Mouse (Mus musculus): ENCODE data around the gene Sh2d7. TPM values are rescaled to one million over a fixed set of nuclear protein-coding genes. Genes with fewer than 3 reads are reported as not detected.
"Not testable (repeated sequence)": the region's sequence is repeated elsewhere in the genome, so short reads cannot be mapped to it uniquely, and the experiment has no call there.

Gene Sh2d7
- total RNA-seq, 1 experiment from 2014 or later, result 2.4 TPM

- no peak for ATAC-seq (replicated peaks; ENCODE audit: insufficient number of reproducible peaks, low FRiP score, low TSS enrichment, poor library complexity, severe bottlenecking)
Observed at GRCm38 (mm10) chr9:54538244-54538643, 540 bp upstream of the Sh2d7 start.

DNA sequence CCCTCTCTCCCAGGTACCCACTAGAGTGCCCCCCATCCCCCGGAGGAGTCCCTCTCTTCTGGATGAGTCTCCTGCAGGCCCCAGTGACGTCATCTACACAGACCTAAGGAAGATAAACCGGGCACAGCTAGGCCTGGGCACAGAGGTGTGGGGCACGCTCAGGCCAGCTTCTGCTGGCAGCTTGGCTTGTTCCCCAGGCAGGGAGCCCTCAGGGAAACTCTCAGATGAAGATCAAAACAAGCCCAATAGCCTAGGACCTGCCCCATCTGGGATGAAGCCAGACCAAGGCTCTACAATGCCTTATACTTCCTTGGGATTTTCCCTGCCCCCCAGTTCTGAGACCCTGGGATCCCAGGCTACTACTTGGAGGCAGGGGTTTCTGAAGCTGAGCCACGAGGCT, 2.0 kb downstream of the Sh2d7 start:
- ATAC-seq (replicated peaks; ENCODE audit: insufficient number of reproducible peaks, low FRiP score, low TSS enrichment, poor library complexity, severe bottlenecking), result no peak

DNA sequence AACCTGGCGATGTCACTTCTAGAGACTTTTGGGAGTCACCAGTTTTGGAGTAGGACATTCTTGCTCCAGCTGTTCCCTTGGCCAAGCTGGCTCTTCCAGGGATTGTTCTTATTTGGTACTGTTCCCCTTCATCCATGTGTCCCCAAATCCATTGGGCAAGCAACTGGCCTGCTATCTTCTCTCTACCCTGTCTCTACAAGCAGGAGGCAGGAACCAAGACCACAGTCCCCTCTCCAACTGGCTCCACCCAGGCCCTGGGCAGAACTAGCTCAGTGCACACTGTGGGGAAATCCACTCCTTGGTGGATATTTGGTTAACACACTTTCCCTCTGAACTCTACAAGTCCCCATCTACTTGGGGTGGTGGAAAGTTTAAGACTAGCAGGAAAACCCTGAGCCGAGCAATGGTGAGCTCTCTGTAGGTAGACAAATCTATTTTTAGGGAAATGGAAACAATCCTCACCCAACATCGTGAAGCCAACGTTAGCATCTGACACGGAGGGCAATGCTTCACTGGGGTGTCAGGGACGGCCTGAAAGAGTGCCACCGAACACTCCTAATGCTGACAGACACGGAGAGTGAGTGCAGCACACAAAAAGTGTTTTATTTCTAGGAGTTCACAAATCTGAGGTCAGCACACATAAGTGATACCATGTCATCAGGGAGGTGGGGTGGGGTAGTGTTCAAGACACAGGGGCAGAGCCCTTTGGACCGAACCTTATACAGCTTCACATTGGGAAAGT, 5.6 kb downstream of the Sh2d7 start:
- no peak for ATAC-seq (replicated peaks; ENCODE audit: insufficient number of reproducible peaks, low FRiP score, low TSS enrichment, poor library complexity, severe bottlenecking)

GRCm38 (mm10) chr9:54544954-54545315, 6.2 kb downstream of the Sh2d7 start:
- ATAC-seq (replicated peaks; ENCODE audit: insufficient number of reproducible peaks, low FRiP score, low TSS enrichment, poor library complexity, severe bottlenecking), result no peak

GRCm38 (mm10) chr9:54547536-54547935, 8.8 kb downstream of the Sh2d7 start:
- ATAC-seq (replicated peaks; ENCODE audit: insufficient number of reproducible peaks, low FRiP score, low TSS enrichment, poor library complexity, severe bottlenecking), result 0 out of 2 replicates have a peak, but pooled peaks have one; percentile 52

- no peak for ATAC-seq (replicated peaks; ENCODE audit: insufficient number of reproducible peaks, low FRiP score, low TSS enrichment, poor library complexity, severe bottlenecking)
Observed at GRCm38 (mm10) chr9:54549433-54549832, 10.6 kb downstream of the Sh2d7 start.

DNA sequence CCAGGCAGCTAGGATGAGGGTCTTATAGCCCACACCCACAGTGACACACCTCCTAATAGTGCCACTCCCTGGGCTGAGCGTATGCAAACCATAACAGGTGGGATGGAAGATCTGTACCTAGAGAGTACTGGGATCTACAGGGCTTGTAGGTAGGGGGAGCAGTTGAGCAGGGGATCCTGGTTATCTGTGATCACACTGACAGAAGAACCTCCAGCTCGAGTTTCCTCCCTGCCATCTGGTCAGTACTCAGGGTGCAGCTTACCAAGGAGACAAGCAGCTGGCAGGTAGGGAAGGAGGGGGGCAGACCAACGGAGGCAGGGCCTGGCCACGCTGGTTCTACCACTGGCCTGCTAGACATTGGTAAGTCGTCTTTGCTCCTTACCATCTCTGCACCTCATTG, 13.6 kb downstream of the Sh2d7 start:
- no peak for ATAC-seq (replicated peaks; ENCODE audit: insufficient number of reproducible peaks, low FRiP score, low TSS enrichment, poor library complexity, severe bottlenecking)

DNA sequence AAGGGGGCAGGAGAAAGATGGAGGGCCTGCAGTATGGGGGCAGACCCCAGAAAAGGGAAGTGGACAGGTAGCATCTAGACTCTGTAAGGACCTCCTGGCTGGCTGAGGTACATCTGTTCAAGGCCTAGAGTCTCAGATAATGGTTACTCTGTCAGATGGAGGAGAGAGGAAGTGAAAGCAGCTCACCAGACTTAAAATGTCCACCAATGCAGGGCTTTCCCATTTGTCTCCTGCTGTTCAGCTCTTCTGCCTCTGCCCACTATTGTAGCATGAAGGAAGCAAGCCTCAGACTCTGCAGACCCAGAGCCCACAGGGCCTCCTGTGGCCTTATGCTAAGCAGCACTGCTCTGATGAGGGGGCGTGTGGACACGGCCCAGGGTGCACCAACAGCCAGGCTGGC, 16.3 kb downstream of the Sh2d7 start:
- ATAC-seq (replicated peaks; ENCODE audit: insufficient number of reproducible peaks, low FRiP score, low TSS enrichment, poor library complexity, severe bottlenecking), result 0 out of 2 replicates have a peak, but pooled peaks have one; percentile 48

DNA sequence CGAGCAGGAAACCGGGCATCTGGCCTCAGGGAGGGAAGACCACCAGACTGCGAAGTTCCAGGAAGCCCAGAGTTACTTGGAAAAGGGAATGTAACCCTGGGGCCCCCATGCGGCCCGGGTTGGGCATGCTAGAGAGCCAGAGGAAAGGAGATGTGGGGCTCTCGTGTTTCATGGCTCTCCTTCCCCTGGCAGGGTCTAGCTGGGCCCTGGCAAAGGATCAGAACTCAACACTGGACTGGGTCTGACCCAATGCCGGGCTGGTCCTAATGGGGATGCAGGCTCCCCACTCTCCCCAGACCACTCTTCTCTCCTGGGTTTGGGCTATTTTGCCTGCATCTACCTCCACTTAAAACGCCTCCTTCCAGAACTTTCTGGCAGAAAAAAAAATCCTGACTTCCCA, 19.9 kb downstream of the Sh2d7 start:
- ATAC-seq (replicated peaks; ENCODE audit: insufficient number of reproducible peaks, low FRiP score, low TSS enrichment, poor library complexity, severe bottlenecking), result no peak

DNA sequence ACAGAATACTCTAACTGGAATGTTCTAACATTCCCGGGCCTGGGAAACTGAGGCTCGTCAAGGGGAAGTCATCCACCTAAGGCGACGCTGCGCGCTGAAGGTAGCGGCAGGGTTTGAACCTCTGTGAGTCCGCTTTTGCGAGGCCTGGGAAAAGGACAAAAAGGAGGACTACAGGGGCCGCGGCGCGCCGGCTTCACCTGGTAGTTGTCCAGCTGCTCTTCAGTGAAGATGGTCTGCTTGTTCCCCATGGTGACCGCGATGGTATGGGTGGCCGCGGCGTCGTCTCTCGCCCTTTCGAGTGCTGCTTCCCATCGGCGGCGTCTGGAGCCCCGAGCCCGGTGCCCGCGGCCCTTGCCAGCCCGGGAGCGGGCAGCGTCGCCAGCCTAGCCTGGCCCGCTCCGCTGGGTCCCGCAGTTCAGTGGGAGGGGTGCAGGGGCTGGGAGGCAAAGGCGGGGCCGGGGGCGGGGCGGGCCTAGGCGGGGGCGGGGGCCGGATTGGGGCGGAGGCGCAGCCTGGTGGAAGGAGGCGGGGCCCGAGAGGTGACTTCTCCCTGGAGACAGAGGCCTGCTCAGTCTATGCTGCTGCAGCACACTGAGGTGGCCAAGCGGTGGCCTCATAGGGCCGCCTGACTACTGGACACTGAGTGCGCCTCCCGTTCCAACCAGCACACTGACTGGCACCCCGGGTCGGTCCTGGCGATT, 21.1 kb downstream of the Sh2d7 start, which contains the start of gene Cib2:
Gene Cib2, minus strand, starts transcription at position 448 of the 701 bp plus-strand sequence.
- ATAC-seq (replicated peaks; ENCODE audit: insufficient number of reproducible peaks, low FRiP score, low TSS enrichment, poor library complexity, severe bottlenecking), result peak; percentile 91

DNA sequence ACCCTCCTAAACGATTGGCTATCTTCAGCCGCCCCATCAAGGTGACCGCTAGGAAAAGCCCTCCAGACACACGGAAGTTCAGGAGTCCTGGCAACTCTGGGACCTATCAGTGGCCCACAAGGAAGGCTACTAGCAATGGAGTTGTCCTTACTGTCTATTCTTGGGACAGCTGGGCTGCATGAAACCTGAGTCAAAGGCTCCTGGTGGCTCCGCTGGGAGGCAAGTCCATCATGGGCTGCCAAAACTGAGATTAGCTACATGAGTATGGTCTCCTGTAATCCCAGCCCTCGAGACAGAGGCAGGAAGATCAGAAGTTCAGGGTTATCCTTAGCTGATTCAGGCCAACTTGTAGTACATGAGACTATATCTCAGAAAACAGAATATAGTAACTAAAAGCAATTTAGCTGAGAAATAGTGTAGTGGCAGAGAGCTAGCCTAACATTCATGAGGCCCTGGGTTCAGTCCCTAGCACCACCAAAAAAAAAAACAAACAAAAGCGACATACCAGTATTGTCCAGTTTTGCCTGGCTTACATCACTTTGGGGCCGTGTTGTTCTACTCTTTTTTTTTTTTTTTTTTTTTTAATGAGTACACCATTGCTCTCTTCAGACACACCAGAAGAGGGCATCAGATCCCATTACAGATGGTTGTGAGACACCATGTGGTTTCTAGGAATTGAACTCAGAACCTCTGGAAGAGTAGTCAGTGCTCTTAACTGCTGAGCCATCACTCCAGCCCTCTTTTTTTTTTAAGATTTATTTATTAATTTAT, 22.2 kb downstream of the Sh2d7 start:
- no peak for ATAC-seq (replicated peaks; ENCODE audit: insufficient number of reproducible peaks, low FRiP score, low TSS enrichment, poor library complexity, severe bottlenecking)

- no peak for ATAC-seq (replicated peaks; ENCODE audit: insufficient number of reproducible peaks, low FRiP score, low TSS enrichment, poor library complexity, severe bottlenecking)
Observed at GRCm38 (mm10) chr9:54566958-54567357, 28.2 kb downstream of the Sh2d7 start.

DNA sequence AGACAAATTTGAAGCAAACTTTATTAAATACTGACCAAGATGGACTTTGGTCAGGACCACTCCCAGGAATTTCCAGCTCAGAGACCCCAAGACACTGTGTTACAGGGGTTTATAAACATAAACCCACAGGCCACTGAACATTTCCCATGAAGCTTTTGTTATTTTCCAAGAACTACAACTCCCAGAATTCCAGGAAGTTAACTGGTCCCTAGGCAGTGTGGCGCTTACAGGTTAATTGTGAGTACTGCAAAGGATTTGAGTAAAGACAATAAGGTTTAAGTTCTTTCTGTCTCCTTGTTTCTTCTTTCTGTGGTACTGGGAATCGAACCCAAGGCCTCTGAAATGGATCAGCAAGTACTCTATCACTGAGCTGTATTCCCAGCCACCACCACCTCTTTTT, 29.9 kb downstream of the Sh2d7 start:
- ATAC-seq (replicated peaks; ENCODE audit: insufficient number of reproducible peaks, low FRiP score, low TSS enrichment, poor library complexity, severe bottlenecking), result no peak

DNA sequence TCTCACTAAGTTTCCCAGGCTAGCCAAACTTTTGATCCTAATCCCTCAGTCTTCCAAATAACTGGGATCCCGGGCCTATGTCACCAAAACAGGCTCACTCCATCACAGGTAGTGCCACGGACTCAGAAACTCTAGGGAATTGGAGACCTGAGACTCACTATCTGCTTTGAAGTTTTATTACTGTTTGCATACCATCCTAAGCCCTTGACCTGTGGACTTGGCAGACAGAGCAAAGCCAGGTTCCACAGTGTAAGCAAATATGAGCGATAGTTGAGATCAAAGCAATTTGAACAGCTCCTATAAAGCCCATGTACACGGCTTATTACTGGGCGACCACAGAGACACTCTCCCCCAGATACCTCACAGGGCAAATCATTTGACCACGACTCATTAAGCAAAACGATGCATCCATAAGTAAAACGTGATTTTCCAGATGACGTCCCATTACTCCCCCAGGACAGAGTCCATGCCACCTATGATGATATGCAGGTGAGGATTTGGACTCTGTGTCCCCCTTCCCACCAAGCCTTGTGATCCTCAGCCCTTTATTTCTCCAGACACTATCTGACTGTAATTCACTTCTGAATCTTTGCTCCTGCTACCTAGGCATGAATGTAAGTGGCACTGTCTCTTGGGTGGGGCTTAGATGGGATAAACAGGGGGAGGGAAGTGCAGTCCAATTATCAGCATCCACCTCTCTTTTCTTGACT, 32.5 kb downstream of the Sh2d7 start:
- ATAC-seq (replicated peaks; ENCODE audit: insufficient number of reproducible peaks, low FRiP score, low TSS enrichment, poor library complexity, severe bottlenecking), result no peak

GRCm38 (mm10) chr9:54583712-54584111, 44.9 kb downstream of the Sh2d7 start:
- no peak for ATAC-seq (replicated peaks; ENCODE audit: insufficient number of reproducible peaks, low FRiP score, low TSS enrichment, poor library complexity, severe bottlenecking)

DNA sequence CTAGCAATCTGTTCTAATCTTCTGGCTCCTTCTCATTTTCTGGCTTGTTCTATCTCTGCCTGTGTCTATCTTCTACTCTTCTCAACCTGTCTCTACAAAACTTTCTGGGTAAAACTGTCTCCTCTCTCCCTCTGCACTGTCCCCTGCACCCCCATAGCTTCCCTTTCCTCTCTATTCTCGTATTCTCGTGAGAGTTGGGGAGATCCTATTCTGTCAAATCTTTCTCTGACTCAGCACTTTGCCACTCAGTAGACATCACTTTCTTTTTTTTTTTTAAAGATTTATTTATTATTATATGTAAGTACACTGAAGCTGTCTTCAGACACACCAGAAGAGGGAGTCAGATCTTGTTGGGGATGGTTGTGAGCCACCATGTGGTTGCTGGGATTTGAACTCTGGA, 45.3 kb downstream of the Sh2d7 start:
- ATAC-seq (replicated peaks; ENCODE audit: insufficient number of reproducible peaks, low FRiP score, low TSS enrichment, poor library complexity, severe bottlenecking), result not testable (repeated sequence)

DNA sequence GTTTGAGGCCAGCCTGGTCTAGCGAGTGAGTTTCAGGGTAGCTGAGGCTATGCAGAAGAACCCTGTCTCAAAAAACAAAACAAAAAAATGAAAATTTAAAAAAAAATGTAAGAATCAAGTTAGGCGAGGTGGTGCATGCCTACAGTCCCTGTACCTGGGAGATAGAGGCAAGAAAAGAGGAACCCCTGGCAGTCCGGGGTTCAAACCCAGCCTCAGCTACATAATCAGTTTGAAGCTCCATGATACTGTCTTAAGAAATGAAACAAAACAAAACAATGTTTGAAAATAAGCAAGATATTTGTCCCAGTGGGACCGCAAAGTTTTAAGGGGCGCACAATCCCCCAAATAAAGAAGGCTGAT, 47.0 kb downstream of the Sh2d7 start:
- no peak for ATAC-seq (replicated peaks; ENCODE audit: insufficient number of reproducible peaks, low FRiP score, low TSS enrichment, poor library complexity, severe bottlenecking)

DNA sequence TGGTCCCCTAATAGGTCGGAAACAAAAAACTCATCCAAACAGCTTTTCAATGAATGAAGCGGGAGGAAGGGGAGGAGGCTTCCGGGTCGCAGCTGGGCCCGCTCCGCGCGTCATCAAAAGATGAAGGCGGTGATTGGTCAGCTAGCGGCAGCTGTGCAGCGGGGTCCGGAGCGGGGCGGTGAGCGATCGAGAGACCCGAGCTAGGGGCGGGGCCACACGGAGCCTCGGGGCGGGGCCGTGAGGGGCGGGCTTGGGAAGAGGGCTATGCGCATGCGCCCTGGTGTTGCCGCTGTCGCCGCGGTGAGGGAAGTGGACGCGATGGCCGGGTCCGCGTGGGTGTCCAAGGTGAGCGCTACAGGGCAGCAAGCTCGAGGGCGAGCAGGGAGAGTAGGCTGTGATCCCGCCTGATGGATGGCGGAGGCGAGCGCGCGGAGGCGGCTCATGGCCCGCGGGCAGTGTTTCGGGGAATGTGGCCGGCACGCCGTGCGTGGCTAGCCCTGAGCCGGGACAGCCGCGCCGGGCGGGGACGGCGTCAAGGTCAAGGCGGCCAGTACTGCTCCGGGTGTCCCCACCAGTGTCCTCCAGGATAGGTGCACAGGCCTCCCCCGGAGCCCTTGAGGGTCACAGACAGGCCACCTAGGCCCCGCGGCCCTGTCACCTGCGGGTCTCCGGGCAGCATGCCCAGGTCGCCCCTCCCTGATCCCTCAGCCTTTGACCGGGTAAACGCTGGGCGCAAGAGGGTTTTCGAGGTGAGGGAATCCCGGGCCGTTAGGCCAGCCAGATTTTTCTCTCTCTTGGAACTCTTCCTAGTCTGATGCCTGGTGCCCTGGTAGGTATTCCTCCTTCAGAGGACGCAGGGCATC, 47.6 kb downstream of the Sh2d7 start, which contains the start of gene Idh3a:
Gene Idh3a, plus strand, starts transcription at position 136 of the 863 bp plus-strand sequence.
- ATAC-seq (replicated peaks; ENCODE audit: insufficient number of reproducible peaks, low FRiP score, low TSS enrichment, poor library complexity, severe bottlenecking), result peak; percentile 99
